Mouse (Mus musculus): ENCODE measurements at regions not wholly inside any gene's neighbourhood (a gene's known extent, or its start where the extent isn't known, plus 50 kb on each side); places are given as distances from the start of the nearest gene placed in this dataset.
"Not testable (repeated sequence)": the region's sequence is repeated elsewhere in the genome, so short reads cannot be mapped to it uniquely, and the experiment has no call there.

DNA sequence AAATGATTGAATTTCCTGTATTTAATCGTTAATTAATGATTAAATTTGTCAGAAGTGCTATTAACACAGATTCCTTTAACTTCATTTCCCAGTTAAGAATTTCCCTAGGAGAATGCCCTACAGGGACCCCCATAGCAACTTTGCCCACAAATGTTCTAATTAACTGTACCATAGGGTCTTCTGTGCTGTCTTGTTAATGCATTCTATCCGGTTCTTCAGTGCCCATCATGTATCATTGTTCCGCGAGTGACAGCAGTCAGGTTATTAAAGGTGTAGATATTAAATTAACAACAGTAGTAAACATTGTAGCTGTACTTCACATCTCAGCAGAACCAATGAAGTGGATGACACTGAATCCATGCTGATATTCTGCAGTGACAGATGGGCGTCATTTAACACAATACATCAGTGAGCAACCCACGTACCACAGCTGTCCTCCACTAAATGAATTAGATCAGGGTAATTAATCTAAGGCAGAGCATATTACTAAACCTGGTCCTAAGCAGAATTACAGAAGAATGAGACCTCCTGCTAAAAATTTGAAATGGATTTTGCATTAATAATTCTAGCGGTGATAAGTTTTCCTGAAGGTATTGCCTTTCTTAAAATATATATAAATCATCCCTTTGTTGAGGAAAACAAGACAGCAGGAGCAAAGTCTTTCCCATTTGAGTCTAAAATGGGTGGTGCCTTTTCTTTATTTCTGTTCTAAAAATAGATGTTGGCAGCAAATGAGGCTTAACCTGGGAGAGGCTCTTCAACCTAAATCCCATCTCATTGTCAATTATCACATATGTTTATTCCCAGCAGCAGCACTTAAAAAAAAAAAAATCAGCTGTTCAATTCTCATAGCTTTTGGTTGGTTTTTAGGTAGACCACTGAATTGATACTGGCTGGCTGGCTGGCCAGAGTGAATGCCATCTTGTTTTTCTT, 872.3 kb downstream of the Nxph1 start:
- Histone ChIP-seq H3K4me3 (no peak overlapping the region), H3K27ac (ENCODE audit: poor library complexity, severe bottlenecking) (no peak overlapping the region), H3K36me3 (no peaks in the 10 kb centered on the region), H3K27me3 (replicated peaks) (no peaks in the 10 kb centered on the region), H3K4me2 (no peak overlapping the region), H3K9ac (no peak overlapping the region), H3K9me3 (replicated peaks) (no peaks in the 10 kb centered on the region), H3K4me1 (replicated peaks) (no peaks in the 10 kb centered on the region)
- ATAC-seq (ENCODE audit: insufficient number of reproducible peaks, low FRiP score) = no peak
- 83% methylated on average over 7 of the region's 7 CpGs for WGBS

DNA sequence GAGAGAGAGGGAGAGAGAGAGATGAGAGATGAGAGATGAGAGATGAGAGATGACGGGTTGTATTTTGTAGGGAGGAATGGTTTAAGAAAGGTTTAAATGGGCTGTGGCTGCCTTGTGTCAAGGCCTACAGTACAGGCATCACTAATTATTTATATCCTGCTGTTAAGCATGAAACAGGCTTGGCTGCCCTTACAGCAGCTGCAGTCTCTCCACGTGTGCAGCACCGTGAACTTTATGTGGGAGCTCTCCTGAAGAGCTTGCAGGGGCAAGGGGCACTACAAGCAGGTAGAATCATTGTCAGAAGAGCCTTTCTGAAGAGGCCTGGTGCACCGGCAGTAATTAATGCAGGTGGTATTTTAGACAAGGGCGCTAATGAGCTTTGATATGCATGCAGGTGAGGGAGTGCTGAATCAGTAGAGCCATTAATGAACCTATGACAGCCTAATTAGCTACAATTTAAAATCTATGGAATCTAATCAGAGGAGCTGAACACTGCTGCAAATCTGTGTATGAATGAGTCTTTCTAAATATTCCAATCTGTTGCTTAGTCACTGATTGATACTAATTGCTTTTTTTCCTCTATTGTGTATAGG, 886.7 kb downstream of the Nxph1 start:
- WGBS = 56% methylated on average over 5 of the region's 5 CpGs
- Histone ChIP-seq H3K36me3 (no peaks in the 10 kb centered on the region), H3K4me2 (no peak overlapping the region), H3K9me3 (replicated peaks) (no peaks in the 10 kb centered on the region), H3K27ac (ENCODE audit: poor library complexity, severe bottlenecking) (no peak overlapping the region), H3K27me3 (replicated peaks) (no peaks in the 10 kb centered on the region), H3K4me3 (no peak overlapping the region), H3K4me1 (replicated peaks) (no peaks in the 10 kb centered on the region), H3K9ac (no peak overlapping the region)
- no peak for ATAC-seq (ENCODE audit: insufficient number of reproducible peaks, low FRiP score)

DNA sequence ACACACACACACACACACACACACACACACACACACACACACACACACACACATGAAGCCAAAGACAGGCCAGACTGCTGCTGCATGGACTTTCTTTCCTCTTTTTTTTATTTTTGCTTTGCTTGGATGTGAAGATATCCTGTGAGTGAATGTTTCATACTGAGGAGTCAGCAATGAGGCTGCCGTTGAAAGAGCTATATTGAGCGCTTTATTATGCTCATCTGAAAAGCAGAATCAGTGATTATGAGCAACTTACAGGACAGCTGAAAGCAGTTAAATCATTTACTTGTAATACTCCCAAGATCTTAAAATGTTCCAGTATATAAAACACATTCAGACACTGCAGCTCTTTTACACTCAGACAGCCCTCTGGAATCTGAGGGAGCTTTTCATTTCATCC, 894.2 kb downstream of the Nxph1 start:
- Histone ChIP-seq H3K27ac (ENCODE audit: poor library complexity, severe bottlenecking) (no peak overlapping the region), H3K4me1 (replicated peaks) (no peaks in the 10 kb centered on the region), H3K9me3 (replicated peaks) (peaks cover 6% of the 10 kb centered on the region; the same call in 1 of the 2 replicates), H3K36me3 (no peaks in the 10 kb centered on the region), H3K4me2 (no peak overlapping the region), H3K9ac (no peak overlapping the region), H3K27me3 (replicated peaks) (no peaks in the 10 kb centered on the region), H3K4me3 (no peak overlapping the region)
- WGBS = 85% methylated on average over 2 of the region's 2 CpGs
- ATAC-seq (ENCODE audit: insufficient number of reproducible peaks, low FRiP score) = no peak

DNA sequence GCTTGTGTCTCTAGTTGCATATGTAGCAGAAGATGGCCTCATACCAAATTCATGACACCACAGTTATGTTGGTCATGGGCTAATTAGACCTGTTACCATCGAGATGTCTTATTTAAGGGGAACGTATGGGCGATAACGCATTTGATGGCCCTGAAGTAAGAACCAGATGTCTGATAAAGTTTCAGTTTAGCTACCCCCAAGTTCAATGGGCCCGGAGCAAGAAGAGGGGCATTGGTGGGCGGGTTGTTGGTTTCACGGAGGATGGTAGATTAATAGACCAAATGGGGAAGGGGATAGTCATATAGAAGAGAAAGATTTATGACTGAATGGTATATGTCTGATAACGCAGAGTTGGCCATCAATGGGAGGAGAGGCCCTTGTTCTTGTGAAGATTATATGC, 941.6 kb downstream of the Nxph1 start:
- H3K9me3 ChIP-seq (replicated peaks) = peaks cover 24% of the 10 kb centered on the region
- not testable (repeated sequence) for H3K4me1 ChIP-seq (replicated peaks); H3K4me3 ChIP-seq; H3K27ac ChIP-seq (ENCODE audit: poor library complexity, severe bottlenecking); H3K9ac ChIP-seq; H3K27me3 ChIP-seq (replicated peaks); H3K36me3 ChIP-seq; H3K4me2 ChIP-seq
- 75% methylated on average over 8 of the region's 8 CpGs for whole genome bisulfite sequencing
- ATAC-seq (ENCODE audit: insufficient number of reproducible peaks, low FRiP score) = peak; percentile 100

All from heart, embryonic 12.5 days (tissue).